9 mouse cellular contexts compared by ENCODE assay signal in the genomic region with DNA sequence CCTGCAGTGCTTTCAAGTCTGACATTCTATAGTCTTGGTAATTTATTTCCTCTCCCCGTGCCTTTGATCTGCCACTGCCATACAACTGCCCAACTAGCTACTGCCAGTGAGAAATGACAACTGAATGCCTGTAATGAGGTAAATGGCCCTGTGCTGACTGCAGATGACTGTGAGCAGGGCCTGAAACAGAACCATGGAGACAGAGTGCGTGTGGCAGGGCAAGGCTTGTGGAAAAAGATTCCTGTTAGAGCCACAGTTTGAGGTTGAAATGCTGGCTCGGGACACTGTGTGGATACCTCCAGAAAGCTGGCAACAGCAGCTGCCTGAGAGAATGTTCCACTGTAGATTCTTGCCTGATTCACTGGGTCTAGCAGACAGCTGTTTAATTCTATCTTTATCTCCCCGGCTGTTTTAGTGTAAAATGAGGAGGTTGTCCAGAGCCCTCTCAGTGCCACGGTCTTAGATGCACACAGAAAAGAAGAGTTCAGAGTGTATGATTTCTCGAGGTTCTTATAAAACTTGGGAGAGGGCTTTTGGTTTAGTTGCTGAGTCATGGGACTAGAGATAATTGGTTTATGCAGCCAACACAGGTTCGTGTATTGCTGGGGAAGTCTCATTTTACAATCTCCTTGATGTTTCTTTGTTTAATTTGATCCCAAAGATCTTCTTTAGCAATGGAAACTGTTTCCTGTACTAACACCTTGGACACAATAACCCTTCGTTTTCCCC. TPM values are rescaled to one million over a fixed set of nuclear protein-coding genes. Genes with fewer than 3 reads are reported as not detected.
DNase-seq lines count a peak whose midpoint lies in the region; ATAC-seq lines count a peak whose summit lies in the region.
"Had no signal": no experiment of that assay in that cellular context is flagged by ENCODE, and none has a peak within 500 bp of the region (broad histone marks: within the 10 kb centered on the region; RNA-seq: fewer than 3 reads in every experiment).

No protein-coding gene starts in this region.

- H3K9me3 ChIP-seq in lung, embryonic 15.5 days: no peaks in the 10 kb centered on the region
- H3K9me3 ChIP-seq in hindbrain, embryonic 13.5 days: no peaks in the 10 kb centered on the region
- no peaks in the 10 kb centered on the region for H3K9me3 ChIP-seq in neural tube, embryonic 13.5 days

- H3K4me1 ChIP-seq in lung, embryonic 15.5 days: peaks cover 41% of the 10 kb centered on the region
- peaks cover 60% of the 10 kb centered on the region for H3K4me1 ChIP-seq in hindbrain, embryonic 13.5 days (replicated peaks)
- peaks cover 58% of the 10 kb centered on the region for H3K4me1 ChIP-seq in neural tube, embryonic 13.5 days (replicated peaks)

- H3K4me3 ChIP-seq in lung, embryonic 15.5 days: no peak overlapping the region
- no peak overlapping the region for H3K4me3 ChIP-seq in hindbrain, embryonic 13.5 days
- no peak overlapping the region for H3K4me3 ChIP-seq in neural tube, embryonic 13.5 days

- WGBS in lung, embryonic 15.5 days: 47% methylated on average over 8 of the region's 8 CpGs
- WGBS in hindbrain, embryonic 13.5 days: 44% methylated on average over 8 of the region's 8 CpGs
- 13% methylated on average over 8 of the region's 8 CpGs for WGBS in neural tube, embryonic 13.5 days

- ATAC-seq in lung, embryonic 15.5 days (ENCODE audit: borderline replicate concordance, extremely low read depth, low FRiP score, low TSS enrichment): no peak
- ATAC-seq in hindbrain, embryonic 13.5 days (ENCODE audit: low FRiP score): no peak
- no peak for ATAC-seq in neural tube, embryonic 13.5 days (ENCODE audit: low read depth)

- DNase-seq in cerebellum, adult 9-10 months: peak; percentile 31
- DNase-seq in cerebellum, adult 11-12 months: no peak
- no peak for DNase-seq in lung, postnatal 4 days
- no peak for DNase-seq in frontal cortex, postnatal 14 days (ENCODE audit: low spot score in 2 of 2)
- no peak for DNase-seq in thymus, postnatal 25 days
- DNase-seq: kidney, adult 18-20 months had no signal

- no peaks in the 10 kb centered on the region for H3K27me3 ChIP-seq in lung, embryonic 15.5 days
- peaks cover 6% of the 10 kb centered on the region; the same call in 1 of the 2 replicates for H3K27me3 ChIP-seq in hindbrain, embryonic 13.5 days
- H3K27me3 ChIP-seq in neural tube, embryonic 13.5 days: 0 out of 2 replicates have a peak, but pooled peaks cover 4% of the 10 kb centered on the region

- H3K4me2 ChIP-seq in lung, embryonic 15.5 days: no peak overlapping the region
- H3K4me2 ChIP-seq in hindbrain, embryonic 13.5 days: no peak overlapping the region
- H3K4me2 ChIP-seq in neural tube, embryonic 13.5 days: no peak overlapping the region

- no peak overlapping the region for H3K9ac ChIP-seq in lung, embryonic 15.5 days
- H3K9ac ChIP-seq in hindbrain, embryonic 13.5 days: no peak overlapping the region; the same call in 1 of the 2 replicates
- H3K9ac ChIP-seq in neural tube, embryonic 13.5 days: no peak overlapping the region

- peak overlapping the region; percentile 46 for H3K27ac ChIP-seq in lung, embryonic 15.5 days
- peak overlapping the region; percentile 58 for H3K27ac ChIP-seq in hindbrain, embryonic 13.5 days
- peak overlapping the region; percentile 77 for H3K27ac ChIP-seq in neural tube, embryonic 13.5 days (replicated peaks)

- no peaks in the 10 kb centered on the region for H3K36me3 ChIP-seq in lung, embryonic 15.5 days
- H3K36me3 ChIP-seq in hindbrain, embryonic 13.5 days: no peaks in the 10 kb centered on the region
- H3K36me3 ChIP-seq in neural tube, embryonic 13.5 days: 0 out of 2 replicates have a peak, but pooled peaks cover 2% of the 10 kb centered on the region

RNA-seq across cellular contexts. Expression of a gene that starts 1.8 kb away (rescaled TPM):
- 1,793 and 1,844 TPM in 2 replicates for polyA plus RNA-seq in lung, embryonic 15.5 days (2015; fragmentation: Nextera tagmentation; extraction: Ambion mirVana)
- polyA plus RNA-seq in hindbrain, embryonic 13.5 days (2015; fragmentation: Nextera tagmentation; extraction: Ambion mirVana): 1,025 and 1,119 TPM in 2 replicates
- 1,151 and 1,235 TPM in 2 replicates for polyA plus RNA-seq in neural tube, embryonic 13.5 days (2015; fragmentation: Nextera tagmentation; extraction: Ambion mirVana)

RNA-seq across cellular contexts. Expression of a gene that starts 33.6 kb away (rescaled TPM):
- not detected in 2 replicates for polyA plus RNA-seq in lung, embryonic 15.5 days (2015; fragmentation: Nextera tagmentation; extraction: Ambion mirVana)
- polyA plus RNA-seq in hindbrain, embryonic 13.5 days (2015; fragmentation: Nextera tagmentation; extraction: Ambion mirVana): not detected in 2 replicates
- 0.44 TPM in 1 of 2 replicates, not detected in the other for polyA plus RNA-seq in neural tube, embryonic 13.5 days (2015; fragmentation: Nextera tagmentation; extraction: Ambion mirVana)

RNA-seq across cellular contexts. Expression of a gene that starts 46.7 kb away (rescaled TPM):
- polyA plus RNA-seq in lung, embryonic 15.5 days (2015; fragmentation: Nextera tagmentation; extraction: Ambion mirVana): 25.8 and 31.9 TPM in 2 replicates
- 36.2 and 39.0 TPM in 2 replicates for polyA plus RNA-seq in hindbrain, embryonic 13.5 days (2015; fragmentation: Nextera tagmentation; extraction: Ambion mirVana)
- polyA plus RNA-seq in neural tube, embryonic 13.5 days (2015; fragmentation: Nextera tagmentation; extraction: Ambion mirVana): 41.2 and 50.0 TPM in 2 replicates
